Mouse (Mus musculus) right cerebral cortex, postnatal 14 days (tissue): ENCODE measurements around the gene Ndufa12.

ENCODE experiments used
- DNase-seq: peaks from one replicate; pipeline ENCODE4 v3.0.0; 2022

The Ndufa12 gene

GRCm38 (mm10) chr10:94198482-94199405 lies at the start of gene Ndufa12:
Ndufa12 (plus strand) TSS chr10:94198720.
- DNase-seq, result peak; percentile 94

DNA sequence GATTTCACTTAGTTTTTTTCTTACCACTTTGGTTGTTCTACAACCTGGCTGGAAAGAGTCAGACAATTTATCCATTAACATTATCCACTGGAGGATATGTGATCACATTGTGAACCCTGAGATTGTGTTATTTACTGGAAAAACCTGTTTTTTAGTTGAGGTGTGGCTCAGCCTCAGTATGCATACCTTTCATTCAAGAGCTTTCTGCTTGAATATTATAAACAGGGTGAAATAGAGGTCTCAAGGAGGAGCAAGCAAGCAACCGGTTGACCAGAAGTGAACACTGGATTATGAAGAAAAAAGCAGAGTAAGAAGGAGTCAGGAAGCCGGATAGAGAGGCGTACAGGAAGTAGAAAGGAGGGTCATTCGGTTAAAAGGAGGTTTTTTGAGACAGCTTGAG lies 47.0 kb upstream of the Ndufa12 start:
- no peak for DNase-seq

DNA sequence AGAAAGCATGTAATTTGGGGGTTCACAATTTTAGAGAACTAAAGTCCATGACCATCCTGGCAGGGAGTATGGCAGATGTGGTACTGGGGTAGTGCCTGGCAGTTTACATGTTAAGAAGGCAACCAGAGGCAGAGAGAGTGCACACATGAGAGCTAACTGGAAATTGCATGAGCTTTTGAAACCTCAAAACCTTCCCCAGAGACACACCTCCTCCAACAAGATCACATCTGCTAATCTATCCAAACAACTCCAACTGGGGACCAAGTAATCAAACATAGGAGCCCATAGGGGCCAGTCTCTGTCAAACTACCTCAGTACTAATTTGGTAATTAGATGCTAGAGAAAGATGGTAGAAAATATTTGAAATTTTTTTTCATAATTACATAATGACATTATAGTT lies 44.7 kb upstream of the Ndufa12 start:
- DNase-seq, result no peak

DNA sequence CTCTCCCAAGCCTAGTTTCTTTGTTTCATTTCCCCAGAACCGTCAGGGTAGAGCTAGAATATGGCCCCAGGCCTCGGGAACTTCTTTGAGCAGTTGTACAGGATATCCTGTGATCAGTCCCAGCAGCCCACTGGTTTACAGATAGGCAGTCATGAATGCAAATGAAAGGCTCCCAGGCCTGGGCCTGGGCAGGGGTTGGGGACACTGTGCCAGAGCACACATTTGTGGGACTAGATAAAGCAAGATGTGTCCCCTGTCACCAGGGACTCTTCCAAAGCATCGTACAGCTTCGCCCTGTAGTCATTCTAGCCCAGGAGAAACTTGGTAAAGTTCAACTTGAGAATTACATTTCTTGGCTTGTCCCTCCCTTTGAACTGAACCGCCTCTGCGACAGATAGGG lies 39.6 kb upstream of the Ndufa12 start:
- DNase-seq, result no peak

GRCm38 (mm10) chr10:94159406-94159805 lies 39.1 kb upstream of the Ndufa12 start:
- no peak for DNase-seq

DNA sequence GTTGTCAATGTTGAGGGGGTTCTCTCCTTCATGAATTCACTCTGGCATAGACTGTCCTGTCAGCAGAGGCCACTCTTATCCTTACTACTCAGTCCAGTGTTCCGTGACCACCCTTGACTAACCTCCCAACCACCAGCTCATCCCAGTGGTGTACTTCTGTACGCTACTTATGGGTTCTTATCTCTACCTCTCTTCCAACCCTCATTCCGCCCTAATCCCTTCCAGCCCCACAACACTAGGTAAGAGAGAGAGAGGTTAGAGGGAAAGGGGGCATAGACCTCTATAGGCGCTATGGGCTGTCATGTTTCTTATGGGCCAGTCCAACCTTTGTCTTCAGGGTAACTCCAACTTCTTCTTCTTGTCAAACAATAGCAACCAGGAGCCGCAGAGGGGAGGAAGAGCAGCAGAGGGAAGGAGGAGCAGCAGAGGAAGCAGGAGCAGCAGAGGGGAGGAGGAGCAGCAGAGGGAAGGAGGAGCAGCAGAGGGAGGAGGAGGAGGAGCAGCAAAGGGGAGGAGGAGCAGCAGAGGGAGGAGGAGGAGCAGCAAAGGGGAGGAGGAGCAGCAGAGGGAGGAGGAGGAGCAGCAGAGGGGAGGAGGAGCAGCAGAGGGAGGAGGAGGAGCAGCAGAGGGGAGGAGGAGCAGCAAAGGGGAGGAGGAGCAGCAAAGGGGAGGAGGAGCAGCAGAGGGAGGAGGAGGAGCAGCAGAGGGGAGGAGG lies 37.3 kb upstream of the Ndufa12 start:
- DNase-seq, result no peak

- DNase-seq, result no peak
Measured at GRCm38 (mm10) chr10:94162031-94162430, 36.5 kb upstream of the Ndufa12 start.

GRCm38 (mm10) chr10:94164104-94164845 lies 34.2 kb upstream of the Ndufa12 start:
- DNase-seq, result no peak

- no peak for DNase-seq
Measured at GRCm38 (mm10) chr10:94165426-94165825, 33.1 kb upstream of the Ndufa12 start.

DNA sequence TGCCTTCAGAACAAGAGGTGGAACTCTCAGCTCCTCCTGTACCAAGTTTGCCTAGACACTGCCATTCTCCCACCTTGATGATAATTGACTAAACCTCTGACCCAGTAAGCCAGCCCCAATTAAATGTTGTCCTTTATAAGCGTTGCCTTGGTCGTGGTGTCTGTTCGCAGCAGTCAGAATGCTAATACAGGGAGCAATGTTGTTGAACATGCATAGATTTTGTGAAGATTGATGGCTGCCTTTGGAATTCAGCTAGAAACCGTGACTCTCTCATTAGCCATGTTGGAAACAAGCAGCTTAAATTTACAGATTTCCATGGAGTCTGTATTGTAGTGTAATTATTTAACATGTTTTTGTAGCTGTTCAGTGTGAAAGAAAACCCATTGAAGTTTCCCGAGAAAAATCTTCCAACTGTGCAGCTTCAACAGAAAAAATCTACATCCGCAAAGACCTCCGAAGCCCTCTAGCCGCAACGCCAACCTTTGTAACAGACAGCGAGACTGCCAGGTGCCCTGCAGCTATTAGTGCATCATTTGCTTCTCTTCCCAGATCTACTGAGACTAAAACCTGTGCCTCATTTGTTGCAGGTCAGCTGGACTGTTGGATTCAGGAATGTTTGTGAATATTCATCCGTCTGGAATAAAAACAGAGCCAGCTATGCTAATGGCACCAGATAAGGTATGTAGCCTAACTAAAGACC lies 31.3 kb upstream of the Ndufa12 start:
- no peak for DNase-seq

DNA sequence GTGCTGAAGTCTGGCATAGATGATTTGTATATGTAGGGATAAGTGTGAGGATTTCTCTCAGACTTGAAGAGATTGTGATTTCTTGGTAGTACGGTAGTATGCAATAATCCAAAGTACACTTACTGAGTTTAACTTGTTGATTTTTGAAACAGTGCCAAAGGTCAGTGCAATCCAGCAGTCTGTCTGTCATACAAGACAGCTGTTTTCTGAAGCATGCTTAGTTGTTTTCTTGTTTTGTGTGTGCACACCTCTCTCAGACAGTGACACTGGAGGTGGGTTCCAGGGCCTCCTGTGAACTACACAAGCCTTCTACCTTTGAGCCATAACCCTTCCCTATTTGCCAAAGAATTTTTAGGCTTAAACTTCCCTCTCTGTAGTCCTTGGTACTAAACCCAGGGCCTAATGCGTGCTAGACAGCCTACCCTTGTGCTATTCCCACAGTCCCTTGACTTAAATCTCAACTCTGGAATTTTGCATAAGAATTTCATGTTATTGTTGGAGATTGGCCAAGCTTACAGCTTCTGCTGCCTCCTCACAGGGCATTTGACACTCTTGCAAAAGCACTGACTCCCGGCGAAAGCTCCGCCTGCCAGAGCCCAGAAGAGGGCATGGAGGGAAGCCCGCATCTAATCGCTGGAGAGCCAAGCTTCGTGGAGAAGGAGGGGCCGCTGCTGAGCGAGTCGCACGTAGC lies 26.9 kb upstream of the Ndufa12 start:
- DNase-seq, result no peak

DNA sequence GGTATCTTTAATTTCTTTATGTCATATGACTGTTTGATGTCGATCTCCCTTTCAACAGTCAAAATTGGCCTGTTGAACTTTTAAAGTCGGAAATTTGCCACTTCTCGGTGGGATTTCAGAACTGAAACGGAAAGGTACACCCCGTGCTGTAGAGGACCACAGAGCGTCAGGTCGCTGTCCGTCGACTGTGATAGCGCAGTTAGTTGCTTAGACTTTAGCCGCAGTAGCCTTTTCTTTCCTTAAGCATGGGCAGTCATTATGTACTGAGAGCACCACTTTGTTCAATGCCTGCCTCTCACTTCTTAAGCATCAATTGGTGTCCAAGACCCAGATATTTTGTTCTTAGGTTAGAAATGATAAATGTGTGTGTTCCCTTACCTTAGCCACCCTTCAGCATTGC lies 26.4 kb upstream of the Ndufa12 start:
- DNase-seq, result no peak

- DNase-seq, result no peak
Measured at GRCm38 (mm10) chr10:94172706-94173105, 25.8 kb upstream of the Ndufa12 start.

DNA sequence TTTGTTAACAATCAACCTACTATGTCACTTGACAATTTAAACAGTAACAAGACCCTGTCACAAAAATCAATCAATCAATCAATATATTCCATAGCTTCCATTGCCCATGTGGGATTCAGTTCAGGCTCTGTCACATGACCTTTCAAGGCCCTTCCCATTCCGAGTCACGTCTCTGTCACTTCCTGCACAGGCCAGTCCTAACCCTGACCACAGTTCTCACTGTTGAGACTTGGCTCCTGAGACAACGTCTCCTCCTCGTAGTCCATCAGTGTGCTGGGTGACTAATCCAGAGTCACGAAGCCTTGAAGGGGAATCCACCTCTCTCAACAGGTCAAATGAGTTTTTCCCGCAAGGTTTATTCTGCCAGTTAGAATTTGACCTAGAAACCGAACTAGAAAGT lies 23.9 kb upstream of the Ndufa12 start:
- DNase-seq, result no peak

GRCm38 (mm10) chr10:94183199-94183598 lies 15.3 kb upstream of the Ndufa12 start:
- no peak for DNase-seq

GRCm38 (mm10) chr10:94204973-94205372 lies 6.5 kb downstream of the Ndufa12 start:
- no peak for DNase-seq

DNA sequence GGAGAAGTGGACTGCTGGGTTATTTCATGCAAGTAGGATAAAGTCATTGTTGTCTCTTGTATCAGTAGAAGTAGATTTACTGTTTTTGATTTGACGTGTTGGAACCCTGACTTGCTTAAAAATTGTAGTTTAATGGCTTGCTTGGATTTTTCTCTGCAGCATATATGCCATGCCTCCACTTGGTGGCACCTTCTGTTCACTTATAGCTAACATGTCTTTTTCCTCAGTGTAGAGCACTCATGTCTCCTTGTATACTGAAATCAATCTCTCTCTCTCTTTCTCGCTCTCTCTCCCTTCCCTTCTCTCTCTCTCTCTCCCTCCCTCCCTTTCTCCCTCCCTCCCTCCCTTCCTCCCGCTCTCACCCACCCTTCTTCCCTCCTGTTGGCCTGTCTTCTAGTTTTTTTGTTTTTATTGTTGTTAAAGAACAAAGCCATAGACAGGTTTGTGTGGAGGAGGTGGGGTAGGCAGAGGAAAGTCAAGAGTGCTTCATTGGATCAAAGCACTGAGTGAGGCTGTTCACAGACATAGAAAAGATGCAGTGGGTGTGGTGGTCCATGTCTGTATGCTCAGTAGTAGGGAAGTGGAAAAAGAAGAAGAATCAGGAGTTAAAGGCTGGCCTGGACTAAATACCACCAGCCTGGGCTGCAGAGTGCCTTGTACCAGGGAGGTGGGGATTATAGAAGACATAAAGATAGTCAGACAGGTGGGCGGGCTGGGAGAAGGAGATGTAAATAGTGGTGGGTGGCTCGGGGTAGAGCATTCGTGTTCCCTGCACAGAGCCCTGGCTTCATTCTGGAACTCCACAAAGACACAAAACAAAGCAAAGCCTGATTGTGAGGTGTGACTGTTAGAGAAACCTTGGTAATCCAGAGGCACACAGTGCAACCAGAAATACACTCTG lies 12.4 kb downstream of the Ndufa12 start:
- DNase-seq, result no peak

DNA sequence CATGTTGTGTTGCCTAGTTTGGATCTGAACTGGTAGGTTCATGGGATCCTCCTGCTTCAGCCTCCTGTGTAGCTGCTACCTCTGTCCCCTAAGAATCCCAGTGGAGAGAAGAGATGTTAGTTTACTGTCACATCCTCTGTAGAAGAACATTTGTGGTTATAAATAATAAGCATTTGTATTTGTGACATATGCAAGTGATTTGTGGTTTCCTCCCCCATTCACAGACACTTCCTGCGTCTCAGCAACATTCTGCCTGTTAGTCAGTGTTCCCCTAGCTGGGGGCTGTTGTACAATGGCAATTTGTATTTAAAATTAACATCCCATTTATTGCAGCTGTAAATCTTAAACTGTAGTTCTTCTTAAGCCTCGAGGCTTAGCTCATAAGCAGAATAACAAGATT lies 13.2 kb downstream of the Ndufa12 start:
- DNase-seq, result no peak

DNA sequence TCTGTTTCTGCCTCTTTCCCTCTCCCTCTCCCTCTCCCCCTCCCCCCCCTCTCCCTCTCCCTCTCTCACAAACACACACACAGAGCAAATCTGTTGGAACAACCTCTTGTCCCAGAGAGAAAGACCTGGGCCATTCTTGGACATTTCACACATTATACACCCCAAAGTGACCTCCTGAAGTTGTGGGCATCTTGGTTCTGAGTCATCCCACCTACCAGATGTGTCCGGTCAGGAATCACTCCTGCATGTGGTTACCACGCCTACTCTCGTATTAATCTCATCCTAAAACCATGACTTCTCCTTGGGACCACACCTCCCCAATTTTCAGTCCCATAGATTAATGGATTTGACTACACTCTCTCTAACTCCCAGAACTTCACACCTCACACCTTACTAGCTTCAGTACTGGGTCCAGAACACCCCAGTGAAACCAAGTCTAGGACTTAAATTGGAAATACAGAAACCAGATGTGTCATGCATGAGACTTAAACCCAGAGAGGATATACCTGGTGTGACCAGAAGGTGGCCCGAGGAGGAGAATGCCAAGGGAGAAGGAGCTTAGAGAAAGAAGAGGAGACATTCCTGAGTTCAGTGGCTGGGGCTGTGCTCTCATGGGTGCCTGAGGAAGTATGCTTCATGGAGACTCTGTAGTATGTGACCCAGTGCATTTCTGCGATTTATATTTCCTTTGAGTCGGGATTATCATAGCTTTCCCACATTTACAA lies 26.7 kb downstream of the Ndufa12 start:
- no peak for DNase-seq
